Mouse (Mus musculus) embryonic stem cell, embryonic (primary cell): ENCODE measurements at regions not wholly inside any gene's neighbourhood (a gene's known extent, or its start where the extent isn't known, plus 50 kb on each side); places are given as distances from the start of the nearest gene placed in this dataset.

ENCODE experiments used
- CTCF ChIA-PET, 4 experiments: fragments of 300-600 bp in 2 of 4; fragments of 350-600 bp in 2 of 4; sonication (Branson Sonifier 250); formaldehyde crosslinking; loops; one replicate each; lab custom pipeline; 2022; ENCODE audit warnings: inconsistent platforms in 2 of 4; lab: Charles Lee
- POLR2A ChIA-PET, 4 experiments: fragments of 300-600 bp in 2 of 4; fragments of 350-600 bp in 2 of 4; sonication (Branson Sonifier 250); formaldehyde crosslinking; loops; one replicate each; lab custom pipeline; 2022; ENCODE audit warnings: antibody characterized with exemption in 4 of 4, inconsistent platforms in 1 of 4; lab: Charles Lee

DNA sequence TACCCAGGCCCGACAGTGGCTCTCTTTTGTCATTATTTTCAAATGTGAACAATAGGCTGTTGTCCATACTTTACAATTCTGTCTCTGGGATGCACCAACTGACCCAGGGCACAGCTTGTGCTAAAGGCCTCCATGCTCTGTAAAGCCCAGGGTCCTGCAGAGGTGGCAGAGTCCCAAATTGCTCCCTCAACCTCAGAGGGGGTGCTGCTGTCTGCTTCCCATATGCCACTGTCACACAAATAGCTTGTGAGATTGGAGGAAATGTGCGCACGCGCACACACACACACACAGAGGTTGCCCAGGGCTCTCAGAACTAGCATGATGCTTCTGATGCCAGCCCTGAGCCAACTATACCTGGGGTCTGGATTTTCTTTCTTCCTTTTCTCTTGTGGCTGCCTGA, 87.3 kb upstream of the Ccnd1 start:
- CTCF ChIA-PET = interaction anchor here in 1 of 4 experiments (0.5 kb wide), 1 partner anchor 86 kb away, joined by 5 read pairs; no protein-coding TSS in a partner anchor
- POLR2A ChIA-PET = no interaction called here

- ChIA-PET POLR2A (no interaction called here), CTCF (interaction anchor here in 1 of 4 experiments (0.7 kb wide), 1 partner anchor 180 kb away, joined by 3 read pairs; no protein-coding TSS in a partner anchor)
These were observed 86.2 kb upstream of the Ccnd1 start for GRCm38 (mm10) chr7:145026014-145026285.

DNA sequence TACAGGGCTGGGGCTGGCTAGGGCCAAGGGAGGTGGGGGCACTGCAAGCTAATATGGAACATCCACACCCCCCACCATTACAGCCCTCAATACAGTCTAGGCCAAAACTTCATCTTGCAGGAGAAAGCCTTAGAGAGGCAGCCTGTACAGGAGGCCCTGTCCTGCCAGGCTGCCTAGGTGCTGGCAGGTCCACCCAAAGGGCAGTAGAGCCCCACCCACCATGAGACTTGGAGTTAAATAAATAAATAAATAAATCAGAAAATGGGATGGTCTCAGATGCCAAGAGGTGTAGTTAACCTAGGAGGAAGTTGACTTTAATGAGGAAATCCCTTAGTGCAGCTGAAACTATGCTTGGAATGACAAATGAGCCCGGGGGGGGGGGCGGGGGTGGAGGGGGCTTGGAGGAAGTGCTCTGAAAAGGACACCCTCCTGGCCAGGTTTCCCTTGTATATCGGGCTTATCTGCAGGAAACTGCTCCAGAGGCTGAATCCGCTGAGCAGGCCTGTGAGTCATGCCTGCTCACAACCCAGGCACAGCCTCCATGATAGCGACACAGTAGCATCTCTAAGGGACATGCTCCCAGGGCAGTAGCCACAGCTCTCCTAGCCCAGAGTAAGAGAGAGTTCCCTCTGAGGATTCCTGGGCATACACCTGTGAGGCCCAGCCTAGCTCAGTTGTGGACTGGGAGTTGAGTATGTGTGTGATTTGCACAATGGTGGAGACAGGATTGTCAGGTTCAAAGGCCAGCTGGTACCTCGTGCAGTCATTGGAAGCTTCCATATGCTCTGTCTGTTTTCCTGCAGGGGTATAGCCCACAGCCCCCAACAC, 85.7 kb upstream of the Ccnd1 start:
- ChIA-PET CTCF (interaction anchor here in 1 of 4 experiments (0.6 kb wide), 1 partner anchor 227 kb away, joined by 4 read pairs; no protein-coding TSS in a partner anchor), POLR2A (no interaction called here)

GRCm38 (mm10) chr7:145024651-145025050, 84.9 kb upstream of the Ccnd1 start:
- ChIA-PET CTCF (no interaction called here), POLR2A (no interaction called here)

DNA sequence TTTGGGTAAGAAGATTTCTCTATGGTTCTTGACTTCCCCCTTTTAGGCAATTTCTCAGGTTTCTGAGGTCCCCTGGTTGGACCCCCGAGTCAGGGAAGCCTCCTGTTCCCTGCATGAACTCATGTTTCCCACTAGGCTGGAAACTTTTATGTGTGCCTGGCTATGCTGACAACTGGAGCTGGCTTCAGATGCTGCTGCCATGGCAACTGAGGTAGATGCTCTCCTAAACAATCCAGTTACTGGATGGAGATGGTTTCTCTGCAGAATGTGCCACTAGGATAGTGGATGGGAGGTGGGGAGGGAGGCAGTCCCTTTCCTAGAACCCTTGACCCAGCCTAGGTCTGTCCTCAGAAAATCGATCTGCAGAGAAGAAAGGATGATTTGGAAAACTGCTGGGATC, 79.4 kb upstream of the Ccnd1 start:
- CTCF ChIA-PET = no interaction called here
- POLR2A ChIA-PET = interaction anchor here in 2 of 4 experiments (1.1 to 1.5 kb wide), 2 partner anchors 9 to 10 kb away, joined by 4 to 5 read pairs; no protein-coding TSS in a partner anchor

GRCm38 (mm10) chr7:145018149-145018548, 78.4 kb upstream of the Ccnd1 start:
- POLR2A ChIA-PET = interaction anchor here in 2 of 4 experiments (0.6 to 1.9 kb wide), 4 partner anchors 11 to 160 kb away, joined by 3 to 5 read pairs (median 4); no protein-coding TSS in a partner anchor
- CTCF ChIA-PET = no interaction called here

- CTCF ChIA-PET = no interaction called here
- POLR2A ChIA-PET = no interaction called here
These were observed 75.8 kb upstream of the Ccnd1 start for GRCm38 (mm10) chr7:145015463-145016085.

DNA sequence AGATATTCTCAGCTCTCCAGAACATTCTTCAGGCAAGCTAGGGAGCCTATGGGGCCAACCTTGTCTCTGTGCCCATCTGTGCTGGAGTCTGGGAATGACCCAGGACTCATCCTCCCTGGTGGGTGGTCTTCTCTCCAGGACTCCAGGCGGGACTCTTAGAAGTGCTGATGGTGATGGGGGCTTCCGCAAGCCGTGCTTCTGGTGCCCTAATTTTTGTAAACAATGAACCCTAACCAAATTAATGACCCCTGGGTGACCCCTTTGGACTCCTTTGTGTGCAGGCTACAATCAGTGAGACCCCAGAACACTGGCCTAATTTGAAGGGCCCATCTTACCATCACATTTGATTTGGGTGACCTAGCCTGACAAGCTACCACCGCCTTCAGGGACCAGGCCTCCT, 71.0 kb upstream of the Ccnd1 start:
- ChIA-PET CTCF (interaction anchor here in 2 of 4 experiments (0.6 to 1.0 kb wide), 2 partner anchors 75 to 188 kb away, joined by 3 read pairs; no protein-coding TSS in a partner anchor), POLR2A (interaction anchor here in 3 of 4 experiments (0.6 to 1.4 kb wide), 3 partner anchors 8 to 130 kb away, joined by 3 to 4 read pairs (median 4); no protein-coding TSS in a partner anchor)

GRCm38 (mm10) chr7:145010004-145010403, 70.3 kb upstream of the Ccnd1 start:
- ChIA-PET POLR2A (interaction anchor here in 1 of 4 experiments (0.6 to 1.4 kb wide), 2 partner anchors 9 to 162 kb away, joined by 3 to 4 read pairs; no protein-coding TSS in a partner anchor), CTCF (interaction anchor here in 1 of 4 experiments (0.7 to 1.0 kb wide), 2 partner anchors 38 to 74 kb away, joined by 3 read pairs; no protein-coding TSS in a partner anchor)

- POLR2A ChIA-PET = no interaction called here
- CTCF ChIA-PET = no interaction called here
These were observed 69.1 kb upstream of the Ccnd1 start for GRCm38 (mm10) chr7:145008662-145009333.

DNA sequence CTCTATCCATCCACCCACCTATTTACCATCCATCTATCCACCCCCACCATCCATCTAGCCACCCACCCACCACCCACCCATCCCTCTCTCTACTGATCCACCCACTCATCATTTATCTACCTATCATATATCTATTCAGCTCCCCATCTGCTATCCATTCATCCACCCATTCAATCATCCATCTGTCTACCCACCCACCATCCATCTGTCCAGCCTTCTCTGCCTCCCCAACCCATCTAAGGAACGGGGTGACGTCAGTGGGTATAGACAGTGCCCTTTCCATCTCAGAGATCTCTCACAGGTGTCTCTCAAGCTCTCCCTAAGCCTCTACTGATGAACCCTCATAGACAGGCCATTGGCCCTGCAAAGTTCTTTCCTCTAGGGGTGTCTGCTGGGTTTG, 67.5 kb upstream of the Ccnd1 start:
- POLR2A ChIA-PET = interaction anchor here in 1 of 4 experiments (0.6 kb wide), 1 partner anchor 429 kb away, joined by 3 read pairs; no protein-coding TSS in a partner anchor
- CTCF ChIA-PET = interaction anchor here in 1 of 4 experiments (0.5 kb wide), 1 partner anchor 928 kb away, joined by 3 read pairs; no protein-coding TSS in a partner anchor

- CTCF ChIA-PET = no interaction called here
- POLR2A ChIA-PET = interaction anchor here in 1 of 4 experiments (0.7 kb wide), 1 partner anchor 53 kb away, joined by 6 read pairs; no protein-coding TSS in a partner anchor
These were observed 61.9 kb upstream of the Ccnd1 start for GRCm38 (mm10) chr7:145001503-145002084.

DNA sequence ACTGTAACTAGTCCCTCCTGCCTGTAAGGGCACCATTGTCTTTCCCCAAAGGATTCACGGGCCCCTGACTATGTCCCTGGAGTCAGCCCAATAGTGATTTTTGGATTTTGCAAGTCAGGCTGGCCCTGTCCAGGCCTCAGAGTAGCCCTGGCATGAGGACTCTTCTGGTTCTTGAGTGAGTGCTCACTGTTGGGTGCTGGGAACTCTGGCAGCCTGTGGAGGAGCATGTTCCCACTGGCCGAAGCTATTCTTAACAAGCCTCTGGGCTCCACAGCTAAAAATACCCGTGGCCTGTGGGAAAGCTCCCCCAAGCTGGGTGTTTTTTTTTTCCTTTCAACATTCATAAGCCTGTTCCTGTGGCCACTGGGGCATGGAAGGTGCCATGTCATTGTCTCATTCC, 60.0 kb upstream of the Ccnd1 start:
- ChIA-PET POLR2A (no interaction called here), CTCF (interaction anchor here in 1 of 4 experiments (0.5 kb wide), 1 partner anchor 22 kb away, joined by 3 read pairs; no protein-coding TSS in a partner anchor)

DNA sequence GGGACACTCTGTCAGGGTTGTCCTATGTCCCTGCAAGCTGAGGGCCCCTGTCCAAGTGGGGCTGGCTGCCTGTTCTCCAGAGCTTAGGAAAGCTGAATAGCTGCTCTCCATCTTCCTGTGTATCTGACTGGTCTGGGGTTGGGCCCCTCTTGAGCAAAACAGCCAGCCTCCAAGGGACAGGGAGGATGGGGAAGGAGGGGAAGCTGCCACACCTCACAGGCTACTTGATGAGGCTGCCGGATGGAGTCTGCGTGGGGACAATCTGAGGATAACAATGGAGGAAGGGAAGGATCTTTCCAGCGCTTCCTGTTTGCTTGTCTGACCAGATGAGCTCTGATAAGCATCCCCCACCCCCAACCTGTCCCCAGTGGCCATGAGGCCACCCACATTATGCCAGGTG, 57.1 kb upstream of the Ccnd1 start:
- ChIA-PET POLR2A (interaction anchor here in 1 of 4 experiments (0.7 kb wide), 1 partner anchor 9 kb away, joined by 3 read pairs; no protein-coding TSS in a partner anchor), CTCF (no interaction called here)

DNA sequence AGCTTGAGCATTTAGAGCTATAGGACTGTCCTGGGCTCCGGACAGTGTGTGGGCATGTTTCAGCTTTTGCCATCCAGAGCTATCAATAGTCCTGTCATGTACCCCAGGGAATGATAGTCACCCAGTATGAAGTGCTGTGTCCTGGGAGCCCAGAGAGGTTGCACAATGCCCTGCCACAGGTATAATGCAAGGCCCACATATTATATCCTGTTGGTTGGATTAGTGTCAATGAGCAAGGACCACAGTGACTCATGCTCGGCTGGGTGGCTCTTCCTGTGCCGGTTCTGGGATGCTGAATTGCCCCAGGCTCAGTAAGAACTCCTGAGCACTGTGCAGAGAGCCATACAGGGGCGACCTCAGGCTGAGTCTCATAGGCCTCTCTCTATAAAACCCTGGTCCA, 54.5 kb upstream of the Ccnd1 start:
- CTCF ChIA-PET = interaction anchor here in 1 of 4 experiments (1.0 kb wide), 1 partner anchor 59 kb away, joined by 3 read pairs; no protein-coding TSS in a partner anchor
- POLR2A ChIA-PET = interaction anchor here in 1 of 4 experiments (1.0 kb wide), 1 partner anchor 47 kb away, joined by 3 read pairs; no protein-coding TSS in a partner anchor

DNA sequence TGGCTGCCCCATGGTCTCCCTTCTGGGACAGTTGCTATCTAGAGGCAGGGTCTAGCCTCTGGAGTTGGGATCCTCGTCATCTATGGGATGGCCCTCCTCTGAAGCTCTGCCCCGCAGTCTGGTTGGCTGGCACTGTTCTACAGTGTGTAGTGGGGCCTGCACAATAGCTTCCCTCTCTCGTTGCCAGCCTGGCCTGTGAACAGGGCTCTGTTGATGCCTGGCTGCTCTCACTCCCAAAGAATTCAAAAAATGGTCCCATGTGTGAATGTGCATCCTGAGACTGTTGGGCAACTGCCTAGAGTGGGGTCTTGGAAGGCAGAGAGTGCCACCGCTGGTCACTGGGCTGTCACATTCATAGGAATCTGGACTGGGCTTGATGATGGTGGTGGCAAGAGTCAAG, 53.8 kb upstream of the Ccnd1 start:
- ChIA-PET CTCF (no interaction called here), POLR2A (interaction anchor here in 1 of 4 experiments (1.0 kb wide), 1 partner anchor 48 kb away, joined by 3 read pairs; no protein-coding TSS in a partner anchor)

DNA sequence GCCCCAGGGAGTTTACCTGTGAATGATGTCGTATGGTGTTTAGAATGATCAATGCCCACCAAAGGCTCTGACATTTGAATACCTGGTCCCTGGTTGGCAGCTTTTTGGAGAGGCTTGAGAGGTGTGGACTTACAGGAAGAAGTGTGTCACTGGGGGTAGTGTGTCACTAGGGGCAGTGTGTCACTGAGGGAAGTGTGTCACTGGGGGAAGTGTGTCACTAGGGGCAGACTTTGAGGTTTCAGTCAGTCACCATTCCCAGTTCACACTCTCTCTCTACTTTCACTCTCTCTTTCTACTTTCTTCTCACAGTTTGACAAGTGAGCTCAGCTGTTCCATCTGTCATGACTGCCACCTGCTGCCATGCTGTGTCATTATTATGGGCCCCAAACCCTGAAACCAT, 52.0 kb upstream of the Ccnd1 start:
- ChIA-PET CTCF (no interaction called here), POLR2A (interaction anchor here in 1 of 4 experiments (1.1 kb wide), 1 partner anchor 28 kb away, joined by 3 read pairs; no protein-coding TSS in a partner anchor)
